ENCODE assay signal across 26 mouse cellular contexts in the genomic region with DNA sequence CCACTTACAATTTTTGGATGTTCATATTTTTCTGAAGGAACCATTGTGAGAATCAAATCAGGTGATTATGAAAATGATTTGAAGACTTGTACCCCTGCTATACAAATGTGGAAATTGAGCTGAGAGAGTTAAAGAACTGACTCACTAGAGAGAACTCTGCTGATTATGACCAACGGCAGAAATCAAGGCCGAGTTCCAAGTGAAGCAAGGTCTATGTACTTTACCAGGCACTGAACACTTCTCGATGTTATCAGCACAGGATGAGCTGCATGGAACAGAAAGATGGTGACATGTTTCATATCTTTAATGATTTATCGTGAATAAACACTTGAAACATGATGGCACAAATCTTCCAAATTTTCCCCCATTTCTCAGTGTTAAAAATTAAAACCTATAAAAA. TPM values are rescaled to one million over a fixed set of nuclear protein-coding genes. Genes with fewer than 3 reads are reported as not detected.
A peak's percentile ranks its signal among the peaks of the same experiment; 100 is the strongest.
DNase-seq lines count a peak whose midpoint lies in the region; ATAC-seq and TF ChIP-seq lines count a peak whose summit lies in the region.
"Had no signal": no experiment of that assay in that cellular context is flagged by ENCODE, and none has a peak within 500 bp of the region (broad histone marks: within the 10 kb centered on the region; RNA-seq: fewer than 3 reads in every experiment).

No protein-coding gene starts in this region.

- no peak overlapping the region for H3K9ac ChIP-seq in liver, embryonic 13.5 days
- no peak overlapping the region for H3K9ac ChIP-seq in liver, postnatal 0 days (replicated peaks)
- no peak overlapping the region for H3K9ac ChIP-seq in MEL (ENCODE audit: control insufficient read depth, low read depth, low read length, poor library complexity, severe bottlenecking)
- H3K9ac ChIP-seq: embryonic facial prominence, embryonic 13.5 days; forebrain, embryonic 13.5 days; hindbrain, embryonic 14.5 days had no signal

- H3K9me3 ChIP-seq in liver, embryonic 13.5 days (replicated peaks) = no peaks in the 10 kb centered on the region
- H3K9me3 ChIP-seq in liver, postnatal 0 days (ENCODE audit: low read length) = no peaks in the 10 kb centered on the region
- H3K9me3 ChIP-seq in MEL (replicated peaks; ENCODE audit: insufficient read depth, low read length) = no peaks in the 10 kb centered on the region
- H3K9me3 ChIP-seq in forebrain, embryonic 10.5 days = no peaks in the 10 kb centered on the region
- H3K9me3 ChIP-seq: embryonic facial prominence, embryonic 10.5 days; embryonic facial prominence, embryonic 13.5 days; forebrain, embryonic 13.5 days; heart, embryonic 10.5 days; heart, embryonic 13.5 days had no signal

- no peak for ATAC-seq in liver, embryonic 13.5 days (ENCODE audit: low read depth)
- ATAC-seq in liver, postnatal 0 days = no peak
- ATAC-seq: CD4-positive, CD25-positive, alpha-beta regulatory T cell, adult 4 months; forebrain, embryonic 13.5 days; forebrain, embryonic 16.5 days; intestine, postnatal 0 days; Patski had no signal

- H3K4me1 ChIP-seq in liver, embryonic 13.5 days (replicated peaks) = peaks cover 77% of the 10 kb centered on the region
- peaks cover 8% of the 10 kb centered on the region for H3K4me1 ChIP-seq in liver, postnatal 0 days (ENCODE audit: insufficient read depth)
- peaks cover 19 to 25% of the 10 kb centered on the region in 2 experiments for H3K4me1 ChIP-seq in MEL (ENCODE audit: control insufficient read depth in 1 of 2, insufficient read depth in 2 of 2, low read length in 2 of 2)
- H3K4me1 ChIP-seq in forebrain, embryonic 10.5 days = peaks cover 38% of the 10 kb centered on the region

- H3K36me3 ChIP-seq in liver, embryonic 13.5 days = peaks cover 54% of the 10 kb centered on the region
- H3K36me3 ChIP-seq in liver, postnatal 0 days (replicated peaks; ENCODE audit: insufficient read depth, low read length) = peaks cover 43% of the 10 kb centered on the region
- H3K36me3 ChIP-seq in MEL (ENCODE audit: control insufficient read depth in 1 of 2, insufficient read depth in 2 of 2, low read length in 2 of 2) = peaks cover 32 to 54% of the 10 kb centered on the region in 2 experiments
- peaks cover 60% of the 10 kb centered on the region for H3K36me3 ChIP-seq in forebrain, embryonic 10.5 days (replicated peaks)

- DNase-seq in adrenal gland, postnatal 14 days = peak; percentile 59
- DNase-seq in adrenal gland, postnatal 4 days (ENCODE audit: low spot score in 2 of 2) = no peak
- no peak for DNase-seq in liver, embryonic 13.5 days
- DNase-seq in liver, postnatal 0 days = no peak
- DNase-seq in MEL (ENCODE audit: low read depth, low spot score) = no peak
- DNase-seq in forebrain, embryonic 10.5 days (ENCODE audit: extremely low spot score, low spot score) = no peak
- DNase-seq: cerebellum, adult 11-12 months; cerebellum, adult 8-10 months; cerebellum, postnatal 10 days; cerebellum, postnatal 36 days; embryo, embryonic 11 days; gastrocnemius, postnatal 10 days; gastrocnemius, postnatal 36 days; heart, adult 2 months; heart, postnatal 14 days; heart, postnatal 4 days had no signal

- TF ChIP-seq POLR2A in MEL (IDR thresholded peaks at IDR 0.05; ENCODE audit: control insufficient read depth in 1 of 2, insufficient read depth in 1 of 2, low read depth in 1 of 2, low read length in 2 of 2, poor library complexity in 1 of 2) = no peak

- no peak for TF ChIP-seq CTCF in liver, postnatal 0 days (IDR thresholded peaks at IDR 0.05; ENCODE audit: low read depth)
- no peak for TF ChIP-seq CTCF in MEL (IDR thresholded peaks at IDR 0.05 in 2 of 3, conservative IDR thresholded peaks at IDR 0.05 in 1 of 3; ENCODE audit: control insufficient read depth in 1 of 3, insufficient read depth in 1 of 3, low read depth in 2 of 3, low read length in 3 of 3, poor library complexity in 1 of 3, severe bottlenecking in 1 of 3)

- H3K4me3 ChIP-seq in liver, embryonic 13.5 days (replicated peaks) = no peak overlapping the region
- no peak overlapping the region for H3K4me3 ChIP-seq in liver, postnatal 0 days (ENCODE audit: low read depth, low read length)
- no peak overlapping the region for H3K4me3 ChIP-seq in MEL (ENCODE audit: control insufficient read depth in 1 of 2, insufficient read depth in 1 of 2, low read depth in 2 of 2, low read length in 2 of 2)
- H3K4me3 ChIP-seq in forebrain, embryonic 10.5 days = no peak overlapping the region
- H3K4me3 ChIP-seq: embryonic facial prominence, embryonic 10.5 days; embryonic facial prominence, embryonic 13.5 days; forebrain, embryonic 13.5 days; heart, adult 2 months; heart, embryonic 10.5 days; heart, embryonic 13.5 days had no signal

- TF ChIP-seq RAD21 in MEL (IDR thresholded peaks at IDR 0.05; ENCODE audit: low read depth, low read length) = no peak

- peaks cover 25% of the 10 kb centered on the region for H3K79me2 ChIP-seq in MEL (ENCODE audit: control insufficient read depth, insufficient read depth, low read length, poor library complexity)

- H3K4me2 ChIP-seq in liver, embryonic 13.5 days = peak overlapping the region; percentile 33; the same call in 1 of the 2 replicates
- no peak overlapping the region for H3K4me2 ChIP-seq in liver, postnatal 0 days (ENCODE audit: low read depth, low read length)
- H3K4me2 ChIP-seq: embryonic facial prominence, embryonic 13.5 days; forebrain, embryonic 13.5 days; hindbrain, embryonic 14.5 days had no signal

- no peak for TF ChIP-seq EP300 in liver, postnatal 0 days (IDR thresholded peaks at IDR 0.05; ENCODE audit: low read depth)
- no peak for TF ChIP-seq EP300 in MEL (IDR thresholded peaks at IDR 0.05; ENCODE audit: low read depth in 1 of 2, low read length in 2 of 2)

- no peak overlapping the region for H3K27ac ChIP-seq in liver, embryonic 13.5 days
- H3K27ac ChIP-seq in liver, postnatal 0 days (ENCODE audit: low read depth) = no peak overlapping the region
- no peak overlapping the region for H3K27ac ChIP-seq in MEL (ENCODE audit: control insufficient read depth, low read depth, low read length)
- H3K27ac ChIP-seq in forebrain, embryonic 10.5 days = no peak overlapping the region
- H3K27ac ChIP-seq: embryonic facial prominence, embryonic 10.5 days; embryonic facial prominence, embryonic 13.5 days; forebrain, embryonic 13.5 days; heart, adult 2 months; heart, embryonic 10.5 days; heart, embryonic 13.5 days; hindbrain, embryonic 14.5 days had no signal

- H3K27me3 ChIP-seq in liver, embryonic 13.5 days = no peaks in the 10 kb centered on the region
- H3K27me3 ChIP-seq in liver, postnatal 0 days (ENCODE audit: insufficient read depth, low read length) = no peaks in the 10 kb centered on the region
- no peaks in the 10 kb centered on the region for H3K27me3 ChIP-seq in MEL (ENCODE audit: control insufficient read depth in 1 of 2, insufficient read depth in 2 of 2, low read length in 2 of 2)
- no peaks in the 10 kb centered on the region for H3K27me3 ChIP-seq in forebrain, embryonic 10.5 days (ENCODE audit: poor library complexity, severe bottlenecking)
- H3K27me3 ChIP-seq: embryonic facial prominence, embryonic 13.5 days; forebrain, embryonic 13.5 days; heart, embryonic 13.5 days; Patski had no signal

- 73% methylated on average over 4 of the region's 4 CpGs for WGBS in liver, embryonic 13.5 days (ENCODE audit: insufficient replicate concordance)
- 75% methylated on average over 4 of the region's 4 CpGs for WGBS in liver, postnatal 0 days (ENCODE audit: insufficient replicate concordance)
- 93% methylated on average over 4 of the region's 4 CpGs for WGBS in forebrain, embryonic 10.5 days

TF ChIP-seq in MEL, 35 proteins besides CTCF, POLR2A, EP300 and RAD21:
- TF ChIP-seq ZKSCAN1 (IDR thresholded peaks at IDR 0.05; ENCODE audit: low read depth, low read length) (no peak), GABPA (IDR thresholded peaks at IDR 0.05; ENCODE audit: low read depth, low read length) (no peak), GATA1 (IDR thresholded peaks at IDR 0.05; ENCODE audit: low read depth, low read length) (0 out of 2 replicates have a peak, but pooled peaks have one; percentile 20), JUND (IDR thresholded peaks at IDR 0.05; ENCODE audit: low read depth, low read length) (no peak), ETS1 (IDR thresholded peaks at IDR 0.05; ENCODE audit: low read depth, low read length) (no peak), MXI1 (IDR thresholded peaks at IDR 0.05; ENCODE audit: low read depth, low read length) (no peak), TCF12 (IDR thresholded peaks at IDR 0.05; ENCODE audit: low read depth, low read length) (no peak), UBTF (IDR thresholded peaks at IDR 0.05; ENCODE audit: borderline replicate concordance, insufficient read depth, low read depth, low read length) (no peak), ZMIZ1 (IDR thresholded peaks at IDR 0.05; ENCODE audit: low read depth, low read length) (0 out of 2 replicates have a peak, but pooled peaks have one; percentile 2), KAT2A (conservative IDR thresholded peaks at IDR 0.05; ENCODE audit: low read depth, low read length) (no peak)

RNA-seq across cellular contexts. Expression of gene Fignl1, which starts 2.8 kb away (rescaled TPM):
- 8.0 and 9.2 TPM in 2 replicates for total RNA-seq in adrenal gland, postnatal 14 days (2021)
- total RNA-seq in adrenal gland, postnatal 4 days (2021) = 10 to 100 TPM; 17.9 to 18.2 TPM
- polyA plus RNA-seq in liver, embryonic 13.5 days (2015; fragmentation: Nextera tagmentation; extraction: Ambion mirVana) = 107 and 133 TPM in 2 replicates
- 26.1 and 31.2 TPM in 2 replicates for polyA plus RNA-seq in liver, postnatal 0 days (2015; fragmentation: Nextera tagmentation; extraction: Ambion mirVana)
- 57.8 and 59.9 TPM in 2 replicates for total RNA-seq in MEL (2012; rRNA removed)
- 10 to 100 TPM; 34.2 to 51.2 TPM for polyA plus RNA-seq in MEL (2012; ENCODE audit: insufficient read depth in 1 of 2, insufficient read length in 2 of 2, low read depth in 1 of 2, low replicate concordance in 2 of 2, missing spikeins in 1 of 2)
- polyA plus RNA-seq in forebrain, embryonic 10.5 days (2016; fragmentation: Nextera tagmentation; extraction: Ambion mirVana) = 101 and 114 TPM in 2 replicates
